Mouse (Mus musculus) adrenal gland, postnatal 10 days (tissue): ENCODE results near the gene C4b. TPM values are rescaled to one million over a fixed set of nuclear protein-coding genes. Genes with fewer than 3 reads are reported as not detected.
"Not testable (repeated sequence)": the region's sequence is repeated elsewhere in the genome, so short reads cannot be mapped to it uniquely, and the experiment has no call there.

Experiments
- DNase-seq: peaks from one replicate; pipeline ENCODE4 v3.0.0; 2021; ENCODE audit warnings: mixed read lengths
- long read RNA-seq, 2 experiments: library from polyadenylated mRNA; stranded (forward); transcript quantifications; one replicate each; pipeline ENCODE4 v2.0.0; 2021
- total RNA-seq, 2 experiments: library from RNA; stranded (reverse); gene quantifications; 2 replicates each; pipeline ENCODE4 v1.2.3; 2021

C4b gene
- 100 to 1,000 TPM in 1 of 2 experiments, 10 to 100 TPM in 1; 88.4 to 156 TPM for total RNA-seq
- long read RNA-seq, experiment 1, full-length matches to known transcripts = 20 of 171 reads
- long read RNA-seq, experiment 1, partial matches to known transcripts = 120 of 171 reads
- long read RNA-seq, experiment 1, other reads (novel, unspliced or antisense) = 31 of 171 reads
- long read RNA-seq, experiment 2, full-length matches to known transcripts = 17 of 58 reads
- long read RNA-seq, experiment 2, partial matches to known transcripts = 27 of 58 reads
- long read RNA-seq, experiment 2, other reads (novel, unspliced or antisense) = 14 of 58 reads

- DNase-seq = no peak
Measured at GRCm38 (mm10) chr17:34743719-34744118, at the start of gene C4b. TSS of gene C4b (minus strand) at chr17:34743882.

GRCm38 (mm10) chr17:34777680-34778325, 34.1 kb upstream of the C4b start:
- no peak for DNase-seq

- no peak for DNase-seq
Measured at GRCm38 (mm10) chr17:34761471-34761870, 17.8 kb upstream of the C4b start.

GRCm38 (mm10) chr17:34746531-34746930, 2.8 kb upstream of the C4b start:
- no peak for DNase-seq

- not testable (repeated sequence) for DNase-seq
Measured at GRCm38 (mm10) chr17:34745166-34745565, 1.5 kb upstream of the C4b start.

GRCm38 (mm10) chr17:34744611-34745010, 929 bp upstream of the C4b start:
- not testable (repeated sequence) for DNase-seq

GRCm38 (mm10) chr17:34744206-34744605, 524 bp upstream of the C4b start:
- no peak for DNase-seq

- peak; percentile 49 for DNase-seq
Measured at GRCm38 (mm10) chr17:34740280-34740679, 3.4 kb downstream of the C4b start.

GRCm38 (mm10) chr17:34739708-34740107, 4.0 kb downstream of the C4b start:
- DNase-seq = not testable (repeated sequence)

- DNase-seq = not testable (repeated sequence)
Measured at GRCm38 (mm10) chr17:34737466-34737865, 6.2 kb downstream of the C4b start.

- peak; percentile 48 for DNase-seq
Measured at GRCm38 (mm10) chr17:34729779-34730553, 13.7 kb downstream of the C4b start.

GRCm38 (mm10) chr17:34729155-34729554, 14.5 kb downstream of the C4b start:
- DNase-seq = not testable (repeated sequence)

GRCm38 (mm10) chr17:34727887-34728286, 15.8 kb downstream of the C4b start:
- no peak for DNase-seq

- DNase-seq = no peak
Measured at GRCm38 (mm10) chr17:34723066-34723465, 20.6 kb downstream of the C4b start.

GRCm38 (mm10) chr17:34722238-34722637, 21.4 kb downstream of the C4b start:
- not testable (repeated sequence) for DNase-seq

GRCm38 (mm10) chr17:34719886-34720285, 23.8 kb downstream of the C4b start:
- peak; percentile 52 for DNase-seq

GRCm38 (mm10) chr17:34717401-34717800, 26.3 kb downstream of the C4b start:
- DNase-seq = peak; percentile 45

- no peak for DNase-seq
Measured at GRCm38 (mm10) chr17:34716247-34716646, 27.4 kb downstream of the C4b start.

- DNase-seq = peak; percentile 45
Measured at GRCm38 (mm10) chr17:34715451-34715850, 28.2 kb downstream of the C4b start.

GRCm38 (mm10) chr17:34714908-34715445, 28.7 kb downstream of the C4b start:
- DNase-seq = peak; percentile 59

GRCm38 (mm10) chr17:34714181-34714907, 29.3 kb downstream of the C4b start:
- peak; percentile 75 for DNase-seq

GRCm38 (mm10) chr17:34712951-34713350, 30.7 kb downstream of the C4b start:
- peak; percentile 89 for DNase-seq
